Mouse (Mus musculus) heart, postnatal 14 days (tissue): ENCODE measurements around the gene Amd1. TPM values are rescaled to one million over a fixed set of nuclear protein-coding genes. Genes with fewer than 3 reads are reported as not detected.
A peak's percentile ranks its signal among the peaks of the same experiment; 100 is the strongest.

Experiments
- DNase-seq, 2 experiments: peaks; one replicate each; pipeline ENCODE4 v3.0.0; 2021 to 2022
- intact Hi-C: fragments of 180-260 bp; cut with DNase I; formaldehyde crosslinking; loops from one replicate; pipeline ENCODE4 v1.15.1; 2025
- total RNA-seq, 2 experiments: library from RNA; stranded (reverse); gene quantifications; 2 replicates each; pipeline ENCODE4 v1.2.3; 2021

Amd1 gene
- total RNA-seq, 2 experiments from 2014 or later: 77.6 to 84.8 TPM

GRCm38 (mm10) chr10:40258401-40258966 is 43.5 kb downstream of the Amd1 start:
- DNase-seq: peak; percentile 42 to 69
- intact Hi-C loops: loop anchor here (2.0 to 10.0 kb wide), 3 partner anchors 42 to 366 kb away; no protein-coding TSS in a partner anchor

GRCm38 (mm10) chr10:40257414-40258255 is 44.4 kb downstream of the Amd1 start, which contains the start of gene Gtf3c6:
Gtf3c6 (minus strand) TSS chr10:40258108.
- intact Hi-C loops: loop anchor here (2.0 to 10.0 kb wide), 3 partner anchors 43 to 367 kb away; no protein-coding TSS in a partner anchor
- peak; percentile 93 to 97 for DNase-seq

GRCm38 (mm10) chr10:40256716-40257115 is 45.3 kb downstream of the Amd1 start:
- intact Hi-C loops: loop anchor here (10.0 kb wide), 1 partner anchor 368 kb away; no protein-coding TSS in a partner anchor
- peak; percentile 30 to 51 for DNase-seq

- DNase-seq: no peak
- intact Hi-C loops: loop anchor here (10.0 kb wide), 1 partner anchor 374 kb away; no protein-coding TSS in a partner anchor
Observed at GRCm38 (mm10) chr10:40250969-40251368, 51.0 kb downstream of the Amd1 start.

- DNase-seq: no peak
- intact Hi-C loops: loop anchor here (10.0 kb wide), 2 partner anchors 355 to 375 kb away; partner anchors contain the start of gene Mfsd4b4
Observed at GRCm38 (mm10) chr10:40249625-40250024, 52.4 kb downstream of the Amd1 start.

GRCm38 (mm10) chr10:40247166-40247716 is 54.7 kb downstream of the Amd1 start:
- intact Hi-C loops: loop anchor here (10.0 kb wide), 1 partner anchor 352 kb away; the partner anchor contains the start of gene Mfsd4b4
- no peak for DNase-seq

- intact Hi-C loops: loop anchor here (10.0 kb wide), 1 partner anchor 352 kb away; the partner anchor contains the start of gene Mfsd4b4
- peak; percentile 84 to 85 for DNase-seq
Observed at GRCm38 (mm10) chr10:40246374-40247165, 55.4 kb downstream of the Amd1 start, which contains the start of gene Rpf2. Rpf2 (minus strand) TSS chr10:40247036.

- intact Hi-C loops: no loop called here
- no peak for DNase-seq
Observed at GRCm38 (mm10) chr10:40237826-40238225, 64.2 kb downstream of the Amd1 start.

Other genes starting within 250 kb of the Amd1 start
- 10 to 100 TPM; 22.4 to 24.9 TPM for gene Slc16a10, start 159.9 kb downstream of the Amd1 start, total RNA-seq
- gene Rpf2, start 55.1 kb downstream of the Amd1 start, total RNA-seq: 10 to 100 TPM in 1 of 2 experiments, 1 to 10 TPM in 1; 8.2 to 11.2 TPM
- 10 to 100 TPM; 20.9 to 23.5 TPM for gene Gtf3c6, start 44.1 kb downstream of the Amd1 start, total RNA-seq
- gene Cdk19, start 37.4 kb upstream of the Amd1 start, total RNA-seq: 10 to 100 TPM; 14.9 to 15.9 TPM